Mouse (Mus musculus): ENCODE results near the gene Sema4g. TPM values are rescaled to one million over a fixed set of nuclear protein-coding genes. Genes with fewer than 3 reads are reported as not detected.

Sema4g gene
- polyA plus RNA-seq, 1 experiment: 15.7 TPM

DNA sequence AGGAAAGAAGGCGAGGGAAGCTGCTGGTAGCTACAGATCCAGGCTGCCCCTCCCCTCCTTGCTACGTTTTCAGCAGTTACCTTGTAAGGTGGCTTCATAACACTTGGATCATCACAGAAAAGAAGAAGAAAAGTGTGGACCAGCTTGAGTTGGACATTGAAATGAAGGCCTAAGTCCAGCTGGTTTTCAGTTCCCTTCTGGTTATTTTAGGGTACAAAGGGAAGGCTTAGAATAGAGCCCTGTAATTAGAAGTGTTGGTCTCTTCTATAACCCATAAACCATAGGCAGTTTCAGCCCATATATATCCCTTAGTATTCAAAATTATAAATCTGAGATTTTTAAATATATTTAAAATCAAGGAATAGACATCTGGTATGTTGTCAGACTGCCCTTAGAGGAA lies 8.1 kb upstream of the Sema4g start:
- H3K9me3 ChIP-seq (replicated peaks; ENCODE audit: control insufficient read depth, insufficient read depth, low read length, poor library complexity, severe bottlenecking): no peaks in the 10 kb centered on the region
- no peak overlapping the region for H3K27ac ChIP-seq (ENCODE audit: insufficient read depth, low read length)
- peaks cover 1% of the 10 kb centered on the region for H3K4me1 ChIP-seq (ENCODE audit: control insufficient read depth, insufficient read depth, low read length)
- peaks cover 39% of the 10 kb centered on the region for H3K36me3 ChIP-seq (ENCODE audit: control insufficient read depth, insufficient read depth, low read length, poor library complexity, severe bottlenecking)
- no peaks in the 10 kb centered on the region for H3K27me3 ChIP-seq (ENCODE audit: control insufficient read depth, insufficient read depth, low read length, poor library complexity, severe bottlenecking)
- TF ChIP-seq POLR2A (IDR thresholded peaks at IDR 0.05; ENCODE audit: insufficient read depth, low read length) (no peak), EP300 (IDR thresholded peaks at IDR 0.05; ENCODE audit: insufficient read depth, low read depth, low read length) (no peak), CTCF (IDR thresholded peaks at IDR 0.05; ENCODE audit: low read depth, low read length) (no peak)
- no peak overlapping the region for H3K9ac ChIP-seq (ENCODE audit: low read depth, poor library complexity, severe bottlenecking)
- no peak overlapping the region for H3K4me3 ChIP-seq (ENCODE audit: low read depth, low read length)

DNA sequence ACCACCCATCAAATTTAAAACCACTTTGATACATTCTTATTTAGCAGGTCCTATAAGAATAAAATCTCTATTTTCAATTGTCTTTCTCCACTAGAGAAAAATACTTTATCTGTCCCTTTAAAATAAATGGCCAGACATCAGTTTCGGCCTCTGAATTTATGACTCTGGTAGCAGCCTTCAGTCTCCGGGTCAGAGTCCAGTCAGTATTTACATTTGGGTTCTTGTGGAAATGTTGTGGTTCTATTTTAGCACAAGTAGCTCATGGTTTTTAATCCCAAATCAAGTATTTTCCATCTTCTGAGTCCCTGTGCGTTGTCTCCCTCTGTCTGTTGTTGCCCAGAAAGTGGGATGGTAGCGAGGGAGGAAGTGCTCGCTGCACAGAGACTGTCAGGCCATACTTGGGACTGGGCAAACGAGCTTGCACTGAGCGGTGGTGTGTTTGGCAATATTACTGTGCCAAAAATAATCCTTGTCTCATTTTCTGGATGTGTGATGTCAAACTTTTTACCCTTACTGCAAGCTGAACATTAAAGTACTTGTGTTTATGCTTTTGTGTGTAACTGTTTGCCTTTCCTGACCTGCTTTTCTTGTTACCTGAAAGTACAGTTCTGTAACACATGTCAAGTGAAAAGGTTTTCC lies 6.3 kb upstream of the Sema4g start:
- TF ChIP-seq POLR2A (IDR thresholded peaks at IDR 0.05; ENCODE audit: insufficient read depth, low read length): no peak
- TF ChIP-seq CTCF (IDR thresholded peaks at IDR 0.05; ENCODE audit: low read depth, low read length): no peak
- TF ChIP-seq EP300 (IDR thresholded peaks at IDR 0.05; ENCODE audit: insufficient read depth, low read depth, low read length): no peak
- H3K36me3 ChIP-seq (ENCODE audit: control insufficient read depth, insufficient read depth, low read length, poor library complexity, severe bottlenecking): peaks cover 25% of the 10 kb centered on the region

DNA sequence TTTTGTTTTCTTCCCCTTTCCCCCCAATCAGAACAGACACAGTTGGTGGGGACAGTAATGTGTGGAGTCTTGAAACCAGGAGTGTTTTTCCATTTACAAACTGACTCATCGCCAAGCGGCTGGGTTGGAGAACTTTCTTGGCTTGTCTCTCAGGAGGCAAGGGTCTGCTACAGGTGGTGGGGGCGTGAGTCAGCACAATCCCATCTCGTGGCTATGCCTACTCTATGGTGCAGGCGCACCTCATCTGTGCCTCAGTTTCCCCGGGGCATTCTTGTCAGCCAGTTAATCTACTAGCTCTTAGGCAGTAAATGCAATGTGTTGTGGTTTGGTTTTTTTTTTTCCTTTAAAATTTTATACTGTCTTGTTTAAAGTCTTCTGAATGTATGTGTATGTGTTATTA lies 5.5 kb upstream of the Sema4g start:
- TF ChIP-seq POLR2A (IDR thresholded peaks at IDR 0.05; ENCODE audit: insufficient read depth, low read length) (no peak), CTCF (IDR thresholded peaks at IDR 0.05; ENCODE audit: low read depth, low read length) (no peak), EP300 (IDR thresholded peaks at IDR 0.05; ENCODE audit: insufficient read depth, low read depth, low read length) (no peak)

More for the DNA sequence above, 6.3 kb upstream of the Sema4g start:
- Histone ChIP-seq H3K4me1 (ENCODE audit: control insufficient read depth, insufficient read depth, low read length) (peaks cover 1% of the 10 kb centered on the region), H3K27me3 (ENCODE audit: control insufficient read depth, insufficient read depth, low read length, poor library complexity, severe bottlenecking) (no peaks in the 10 kb centered on the region), H3K9ac (ENCODE audit: low read depth, poor library complexity, severe bottlenecking) (no peak overlapping the region), H3K27ac (ENCODE audit: insufficient read depth, low read length) (no peak overlapping the region), H3K9me3 (replicated peaks; ENCODE audit: control insufficient read depth, insufficient read depth, low read length, poor library complexity, severe bottlenecking) (no peaks in the 10 kb centered on the region), H3K4me3 (ENCODE audit: low read depth, low read length) (no peak overlapping the region)

DNA sequence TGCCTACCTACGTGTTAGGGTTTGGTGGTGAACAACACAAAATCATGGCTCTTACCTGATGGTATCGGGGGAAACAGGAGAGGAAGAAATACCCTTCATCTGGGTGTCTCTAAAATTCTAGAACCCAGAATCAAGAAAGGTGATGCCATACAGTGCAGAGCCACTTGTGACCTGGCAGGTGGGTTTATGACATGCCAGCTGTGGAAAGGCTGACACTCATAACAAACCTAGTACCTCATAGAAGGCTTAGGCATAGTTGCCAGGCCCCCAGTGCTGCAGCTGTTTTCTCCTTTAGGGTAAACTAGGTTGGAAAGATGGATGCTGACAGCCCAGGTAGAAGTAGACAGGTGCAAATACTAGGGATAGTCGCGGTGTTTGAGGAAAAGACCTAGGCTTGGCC lies 4.5 kb upstream of the Sema4g start:
- no peaks in the 10 kb centered on the region for H3K9me3 ChIP-seq (replicated peaks; ENCODE audit: control insufficient read depth, insufficient read depth, low read length, poor library complexity, severe bottlenecking)
- no peak overlapping the region for H3K27ac ChIP-seq (ENCODE audit: insufficient read depth, low read length)
- H3K4me3 ChIP-seq (ENCODE audit: low read depth, low read length): no peak overlapping the region
- no peaks in the 10 kb centered on the region for H3K27me3 ChIP-seq (ENCODE audit: control insufficient read depth, insufficient read depth, low read length, poor library complexity, severe bottlenecking)
- H3K36me3 ChIP-seq (ENCODE audit: control insufficient read depth, insufficient read depth, low read length, poor library complexity, severe bottlenecking): peaks cover 13% of the 10 kb centered on the region
- TF ChIP-seq CTCF (IDR thresholded peaks at IDR 0.05; ENCODE audit: low read depth, low read length) (no peak), EP300 (IDR thresholded peaks at IDR 0.05; ENCODE audit: insufficient read depth, low read depth, low read length) (no peak), POLR2A (IDR thresholded peaks at IDR 0.05; ENCODE audit: insufficient read depth, low read length) (no peak)
- H3K4me1 ChIP-seq (ENCODE audit: control insufficient read depth, insufficient read depth, low read length): peaks cover 1% of the 10 kb centered on the region
- no peak overlapping the region for H3K9ac ChIP-seq (ENCODE audit: low read depth, poor library complexity, severe bottlenecking)

More for the DNA sequence above, 5.5 kb upstream of the Sema4g start:
- Histone ChIP-seq H3K36me3 (ENCODE audit: control insufficient read depth, insufficient read depth, low read length, poor library complexity, severe bottlenecking) (peaks cover 19% of the 10 kb centered on the region), H3K27me3 (ENCODE audit: control insufficient read depth, insufficient read depth, low read length, poor library complexity, severe bottlenecking) (no peaks in the 10 kb centered on the region), H3K9me3 (replicated peaks; ENCODE audit: control insufficient read depth, insufficient read depth, low read length, poor library complexity, severe bottlenecking) (no peaks in the 10 kb centered on the region), H3K27ac (ENCODE audit: insufficient read depth, low read length) (no peak overlapping the region), H3K9ac (ENCODE audit: low read depth, poor library complexity, severe bottlenecking) (no peak overlapping the region), H3K4me3 (ENCODE audit: low read depth, low read length) (no peak overlapping the region), H3K4me1 (ENCODE audit: control insufficient read depth, insufficient read depth, low read length) (peaks cover 1% of the 10 kb centered on the region)

DNA sequence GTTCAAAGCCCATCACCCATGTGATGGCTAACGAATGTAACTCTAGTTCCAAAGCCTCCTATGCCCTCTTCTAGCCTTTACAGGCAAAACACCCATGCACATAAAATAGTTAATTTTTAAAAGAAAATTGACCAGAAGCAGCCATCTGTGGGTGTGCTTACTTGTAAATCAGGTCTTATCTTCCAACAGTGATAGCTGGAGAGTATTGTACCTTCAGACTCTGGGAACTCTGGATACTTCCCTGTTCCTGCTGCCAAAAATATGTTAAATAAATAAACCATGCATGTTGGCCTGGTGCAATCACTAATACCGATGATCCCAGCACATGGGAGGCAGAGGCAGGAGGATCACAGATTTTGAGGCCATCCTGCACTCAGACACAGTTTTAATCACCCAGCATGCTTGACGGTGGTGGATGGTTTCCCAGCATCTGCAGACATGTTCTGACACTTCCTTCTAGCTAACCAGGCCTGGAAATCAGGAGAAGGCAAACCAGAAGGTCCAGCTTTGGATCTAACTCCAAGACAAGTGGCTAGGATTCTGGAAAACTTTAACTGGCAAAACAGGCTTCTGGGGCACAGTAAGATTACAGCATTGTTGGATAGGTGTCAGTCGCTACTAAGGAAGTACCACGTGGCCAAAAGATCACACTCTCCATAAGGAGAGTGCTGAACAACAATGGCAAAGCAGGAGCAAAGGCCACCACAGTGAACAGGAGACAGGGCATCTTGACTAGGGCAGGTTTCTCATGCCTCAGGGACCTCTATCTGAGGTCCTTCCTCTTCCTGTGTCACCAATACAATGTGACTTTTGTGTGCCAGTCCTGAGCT lies 3.5 kb upstream of the Sema4g start:
- no peaks in the 10 kb centered on the region for H3K27me3 ChIP-seq (ENCODE audit: control insufficient read depth, insufficient read depth, low read length, poor library complexity, severe bottlenecking)
- peaks cover 6% of the 10 kb centered on the region for H3K36me3 ChIP-seq (ENCODE audit: control insufficient read depth, insufficient read depth, low read length, poor library complexity, severe bottlenecking)
- H3K4me3 ChIP-seq (ENCODE audit: low read depth, low read length): no peak overlapping the region
- no peaks in the 10 kb centered on the region for H3K9me3 ChIP-seq (replicated peaks; ENCODE audit: control insufficient read depth, insufficient read depth, low read length, poor library complexity, severe bottlenecking)
- H3K4me1 ChIP-seq (ENCODE audit: control insufficient read depth, insufficient read depth, low read length): peaks cover 1% of the 10 kb centered on the region
- no peak for TF ChIP-seq CTCF (IDR thresholded peaks at IDR 0.05; ENCODE audit: low read depth, low read length)
- no peak for TF ChIP-seq POLR2A (IDR thresholded peaks at IDR 0.05; ENCODE audit: insufficient read depth, low read length)
- no peak for TF ChIP-seq EP300 (IDR thresholded peaks at IDR 0.05; ENCODE audit: insufficient read depth, low read depth, low read length)
- H3K9ac ChIP-seq (ENCODE audit: low read depth, poor library complexity, severe bottlenecking): no peak overlapping the region
- H3K27ac ChIP-seq (ENCODE audit: insufficient read depth, low read length): no peak overlapping the region

DNA sequence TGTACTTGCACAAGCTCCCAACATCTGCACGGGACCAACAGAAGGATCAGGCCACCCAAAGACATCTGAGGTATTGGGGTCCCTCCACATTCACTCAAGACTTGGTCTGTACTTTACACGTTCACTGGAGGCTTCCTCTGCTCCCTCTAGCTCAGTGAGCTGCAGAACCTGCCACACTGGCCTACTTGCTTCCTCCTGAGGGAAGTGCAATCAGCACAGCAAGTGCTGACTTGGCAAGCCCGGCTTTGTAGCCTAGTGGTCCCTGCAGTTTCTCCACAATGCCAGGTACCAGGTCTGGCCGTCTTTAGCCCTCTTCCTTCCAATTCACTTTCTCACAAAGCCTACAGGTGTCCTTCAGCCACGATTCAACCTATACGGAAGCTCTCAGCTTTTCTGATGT lies 1.9 kb upstream of the Sema4g start:
- Histone ChIP-seq H3K9ac (ENCODE audit: low read depth, poor library complexity, severe bottlenecking) (no peak overlapping the region), H3K27me3 (ENCODE audit: control insufficient read depth, insufficient read depth, low read length, poor library complexity, severe bottlenecking) (no peaks in the 10 kb centered on the region), H3K9me3 (replicated peaks; ENCODE audit: control insufficient read depth, insufficient read depth, low read length, poor library complexity, severe bottlenecking) (no peaks in the 10 kb centered on the region), H3K4me1 (ENCODE audit: control insufficient read depth, insufficient read depth, low read length) (peaks cover 7% of the 10 kb centered on the region), H3K4me3 (ENCODE audit: low read depth, low read length) (no peak overlapping the region), H3K27ac (ENCODE audit: insufficient read depth, low read length) (no peak overlapping the region), H3K36me3 (ENCODE audit: control insufficient read depth, insufficient read depth, low read length, poor library complexity, severe bottlenecking) (no peaks in the 10 kb centered on the region)
- TF ChIP-seq CTCF (IDR thresholded peaks at IDR 0.05; ENCODE audit: low read depth, low read length) (no peak), POLR2A (IDR thresholded peaks at IDR 0.05; ENCODE audit: insufficient read depth, low read length) (no peak)

Data from ES-Bruce4 (cell line).